Comparison of ENCODE assay signal across 19 mouse cellular contexts in genomic region chr1:186053280-186054043, GRCm38 (mm10).
A peak's percentile ranks its signal among the peaks of the same experiment; 100 is the strongest.
DNase-seq lines count a peak whose midpoint lies in the region; ATAC-seq and TF ChIP-seq lines count a peak whose summit lies in the region.
"Had no signal": no experiment of that assay in that cellular context is flagged by ENCODE, and none has a peak within 500 bp of the region (broad histone marks: within the 10 kb centered on the region; RNA-seq: fewer than 3 reads in every experiment).

No protein-coding gene starts in this region.

- 68% methylated on average over 12 of the region's 12 CpGs for WGBS in kidney, embryonic 16.5 days
- WGBS in embryonic facial prominence, embryonic 13.5 days = 40% methylated on average over 12 of the region's 12 CpGs
- 45% methylated on average over 12 of the region's 12 CpGs for WGBS in embryonic facial prominence, embryonic 14.5 days
- 42% methylated on average over 12 of the region's 12 CpGs for WGBS in limb, embryonic 15.5 days

- no peaks in the 10 kb centered on the region for H3K27me3 ChIP-seq in kidney, embryonic 16.5 days (ENCODE audit: insufficient read depth, low read length)
- no peaks in the 10 kb centered on the region; the same call in 1 of the 2 replicates for H3K27me3 ChIP-seq in embryonic facial prominence, embryonic 13.5 days
- H3K27me3 ChIP-seq in embryonic facial prominence, embryonic 14.5 days (replicated peaks; ENCODE audit: control insufficient read depth, insufficient read depth, low read length) = no peaks in the 10 kb centered on the region
- H3K27me3 ChIP-seq in limb, embryonic 15.5 days = no peaks in the 10 kb centered on the region
- H3K27me3 ChIP-seq: intestine, embryonic 15.5 days had no signal

- no peak overlapping the region for H3K4me2 ChIP-seq in kidney, embryonic 16.5 days (replicated peaks; ENCODE audit: low read depth, low read length)
- H3K4me2 ChIP-seq in embryonic facial prominence, embryonic 13.5 days = peak overlapping the region; percentile 30; the same call in 1 of the 2 replicates
- H3K4me2 ChIP-seq in embryonic facial prominence, embryonic 14.5 days (ENCODE audit: low read depth, low read length) = no peak overlapping the region
- H3K4me2 ChIP-seq in limb, embryonic 15.5 days = no peak overlapping the region
- H3K4me2 ChIP-seq: hindbrain, embryonic 14.5 days; intestine, embryonic 15.5 days had no signal

- DNase-seq in kidney, postnatal 14 days = no peak
- peak; percentile 73 for DNase-seq in embryonic facial prominence, embryonic 14.5 days (ENCODE audit: low spot score)
- no peak for DNase-seq in gastrocnemius, adult 2 months
- no peak for DNase-seq in adrenal gland, postnatal 36 days
- DNase-seq: adrenal gland, adult 2 months; adrenal gland, postnatal 25 days; cerebellum, adult 11 months; cerebellum, adult 9-10 months; cerebellum, postnatal 36 days; gastrocnemius, postnatal 36 days; heart, adult 11 months; heart, postnatal 10 days had no signal

- H3K27ac ChIP-seq in kidney, embryonic 16.5 days (ENCODE audit: low read length) = peak overlapping the region; percentile 64
- H3K27ac ChIP-seq in embryonic facial prominence, embryonic 13.5 days = peak overlapping the region; percentile 33; the same call in 1 of the 2 replicates
- H3K27ac ChIP-seq in embryonic facial prominence, embryonic 14.5 days (replicated peaks; ENCODE audit: low read depth, low read length) = no peak overlapping the region
- peak overlapping the region; percentile 38 for H3K27ac ChIP-seq in limb, embryonic 15.5 days
- H3K27ac ChIP-seq in gastrocnemius, adult 2 months = no peak overlapping the region
- H3K27ac ChIP-seq: heart, embryonic 10.5 days; hindbrain, embryonic 14.5 days; intestine, embryonic 15.5 days had no signal

- H3K4me1 ChIP-seq in kidney, embryonic 16.5 days (ENCODE audit: insufficient read depth, low read length) = no peaks in the 10 kb centered on the region
- H3K4me1 ChIP-seq in embryonic facial prominence, embryonic 13.5 days = peaks cover 24% of the 10 kb centered on the region
- H3K4me1 ChIP-seq in embryonic facial prominence, embryonic 14.5 days (ENCODE audit: control insufficient read depth, insufficient read depth, low read length) = peaks cover 15% of the 10 kb centered on the region; the same call in 1 of the 2 replicates
- peaks cover 9% of the 10 kb centered on the region for H3K4me1 ChIP-seq in limb, embryonic 15.5 days
- H3K4me1 ChIP-seq: heart, embryonic 10.5 days; intestine, embryonic 15.5 days had no signal

- TF ChIP-seq CTCF in gastrocnemius, adult 2 months (IDR thresholded peaks at IDR 0.05) = no peak

- intact Hi-C loops in gastrocnemius, adult 2 months (cut with DNase I) = no loop called here

- no peaks in the 10 kb centered on the region for H3K9me3 ChIP-seq in kidney, embryonic 16.5 days (ENCODE audit: low read length)
- no peaks in the 10 kb centered on the region for H3K9me3 ChIP-seq in embryonic facial prominence, embryonic 13.5 days
- no peaks in the 10 kb centered on the region for H3K9me3 ChIP-seq in embryonic facial prominence, embryonic 14.5 days (ENCODE audit: control insufficient read depth, low read length)
- H3K9me3 ChIP-seq in limb, embryonic 15.5 days = no peaks in the 10 kb centered on the region
- H3K9me3 ChIP-seq: heart, embryonic 10.5 days; intestine, embryonic 15.5 days had no signal

- no peak overlapping the region for H3K4me3 ChIP-seq in kidney, embryonic 16.5 days (ENCODE audit: low read length)
- H3K4me3 ChIP-seq in embryonic facial prominence, embryonic 13.5 days = no peak overlapping the region
- no peak overlapping the region for H3K4me3 ChIP-seq in embryonic facial prominence, embryonic 14.5 days (ENCODE audit: low read depth, low read length)
- H3K4me3 ChIP-seq in limb, embryonic 15.5 days = no peak overlapping the region
- H3K4me3 ChIP-seq in gastrocnemius, adult 2 months = no peak overlapping the region
- H3K4me3 ChIP-seq: heart, embryonic 10.5 days; intestine, embryonic 15.5 days had no signal

- H3K36me3 ChIP-seq in kidney, embryonic 16.5 days (ENCODE audit: insufficient read depth, low read length) = no peaks in the 10 kb centered on the region
- H3K36me3 ChIP-seq in embryonic facial prominence, embryonic 13.5 days = no peaks in the 10 kb centered on the region
- no peaks in the 10 kb centered on the region for H3K36me3 ChIP-seq in embryonic facial prominence, embryonic 14.5 days (ENCODE audit: control insufficient read depth, insufficient read depth, low read length)
- H3K36me3 ChIP-seq in limb, embryonic 15.5 days = no peaks in the 10 kb centered on the region
- H3K36me3 ChIP-seq: heart, embryonic 10.5 days; intestine, embryonic 15.5 days had no signal

- H3K9ac ChIP-seq in kidney, embryonic 16.5 days (replicated peaks; ENCODE audit: low read length) = no peak overlapping the region
- no peak overlapping the region for H3K9ac ChIP-seq in embryonic facial prominence, embryonic 13.5 days
- H3K9ac ChIP-seq in embryonic facial prominence, embryonic 14.5 days (ENCODE audit: low read depth, low read length) = no peak overlapping the region
- H3K9ac ChIP-seq in limb, embryonic 15.5 days = no peak overlapping the region
- H3K9ac ChIP-seq: hindbrain, embryonic 14.5 days; intestine, embryonic 15.5 days had no signal

- no peak for ATAC-seq in kidney, embryonic 16.5 days (ENCODE audit: low FRiP score, low TSS enrichment)
- no peak for ATAC-seq in embryonic facial prominence, embryonic 13.5 days (ENCODE audit: insufficient number of reproducible peaks, insufficient read depth, low FRiP score, low TSS enrichment, low read depth)
- no peak for ATAC-seq in embryonic facial prominence, embryonic 14.5 days (ENCODE audit: low read depth)
- ATAC-seq in limb, embryonic 15.5 days (ENCODE audit: insufficient number of reproducible peaks, low FRiP score, low TSS enrichment, low read depth) = peak; percentile 35; the same call in 1 of the 2 replicates
- ATAC-seq: forebrain, embryonic 14.5 days; intestine, embryonic 15.5 days had no signal

Comparison
In these comparisons a context has a peak if more than half of its experiments do, and no peak if none do; other contexts are left out.
1. H3K27ac ChIP-seq: peak in kidney, embryonic 16.5 days (single experiment), embryonic facial prominence, embryonic 13.5 days (single experiment) and limb, embryonic 15.5 days (single experiment); none in embryonic facial prominence, embryonic 14.5 days (single experiment) and gastrocnemius, adult 2 months (single experiment).